ENCODE assay signal across 13 mouse cellular contexts in genomic region chr19:7305380-7306310, GRCm38 (mm10). TPM values are rescaled to one million over a fixed set of nuclear protein-coding genes. Genes with fewer than 3 reads are reported as not detected.
A peak's percentile ranks its signal among the peaks of the same experiment; 100 is the strongest.
DNase-seq lines count a peak whose midpoint lies in the region; ATAC-seq and TF ChIP-seq lines count a peak whose summit lies in the region.
"Had no signal": no experiment of that assay in that cellular context is flagged by ENCODE, and none has a peak within 500 bp of the region (broad histone marks: within the 10 kb centered on the region; RNA-seq: fewer than 3 reads in every experiment).

No protein-coding gene starts in this region.

- ATAC-seq in kidney, embryonic 14.5 days (ENCODE audit: low FRiP score, low TSS enrichment) = no peak
- ATAC-seq in liver, embryonic 14.5 days (ENCODE audit: insufficient read depth) = peak; percentile 19; the same call in 1 of the 2 replicates
- no peak for ATAC-seq in hindbrain, embryonic 11.5 days (ENCODE audit: low FRiP score)
- ATAC-seq: inflammation-experienced regulatory T-cells, adult 6 months had no signal

- no peak overlapping the region for H3K4me2 ChIP-seq in kidney, embryonic 14.5 days (replicated peaks; ENCODE audit: low read depth, low read length)
- peak overlapping the region; percentile 18; the same call in 1 of the 2 replicates for H3K4me2 ChIP-seq in liver, embryonic 14.5 days (ENCODE audit: low read depth)
- H3K4me2 ChIP-seq in hindbrain, embryonic 11.5 days (replicated peaks; ENCODE audit: low read depth, low read length) = no peak overlapping the region

- H3K4me1 ChIP-seq in brown adipose tissue, adult 24 weeks (ENCODE audit: control insufficient read depth, insufficient read depth, insufficient read length, low read length) = peaks cover 62% of the 10 kb centered on the region
- H3K4me1 ChIP-seq in kidney, embryonic 14.5 days (ENCODE audit: control insufficient read depth, insufficient read depth, low read length) = peaks cover 58% of the 10 kb centered on the region
- H3K4me1 ChIP-seq in liver, embryonic 14.5 days (replicated peaks; ENCODE audit: control insufficient read depth in 2 of 2, insufficient read depth in 2 of 2, low read length in 1 of 2) = peaks cover 55 to 61% of the 10 kb centered on the region in 2 experiments
- peaks cover 6% of the 10 kb centered on the region for H3K4me1 ChIP-seq in hindbrain, embryonic 11.5 days (replicated peaks; ENCODE audit: control insufficient read depth, insufficient read depth, low read length)

- H3K27ac ChIP-seq in layer of hippocampus, adult 2 months = peak overlapping the region; percentile 3; the same call in 1 of the 2 replicates
- H3K27ac ChIP-seq in brown adipose tissue, adult 24 weeks (replicated peaks; ENCODE audit: low read depth, low read length) = peak overlapping the region; percentile 89
- H3K27ac ChIP-seq in kidney, embryonic 14.5 days (ENCODE audit: low read depth, low read length) = 0 out of 2 replicates have a peak overlapping the region, but pooled peaks have one; percentile 77
- no peak overlapping the region; the same call in 1 of the 2 replicates for H3K27ac ChIP-seq in liver, embryonic 14.5 days
- H3K27ac ChIP-seq in hindbrain, embryonic 11.5 days (ENCODE audit: low read depth, low read length) = no peak overlapping the region

- no peak for TF ChIP-seq CTCF in layer of hippocampus, adult 2 months (conservative IDR thresholded peaks at IDR 0.05)
- no peak for TF ChIP-seq CTCF in liver, embryonic 14.5 days (IDR thresholded peaks at IDR 0.05; ENCODE audit: low read depth)

- no peaks in the 10 kb centered on the region for H3K27me3 ChIP-seq in kidney, embryonic 14.5 days (ENCODE audit: control insufficient read depth, insufficient read depth, low read length)
- H3K27me3 ChIP-seq in liver, embryonic 14.5 days (ENCODE audit: control insufficient read depth, insufficient read depth, low read length) = no peaks in the 10 kb centered on the region
- H3K27me3 ChIP-seq in hindbrain, embryonic 11.5 days (ENCODE audit: control insufficient read depth, insufficient read depth, low read length) = no peaks in the 10 kb centered on the region

- WGBS in kidney, embryonic 14.5 days = 76% methylated on average over 10 of the region's 11 CpGs
- 42% methylated on average over 10 of the region's 11 CpGs for WGBS in liver, embryonic 14.5 days (ENCODE audit: insufficient replicate concordance)
- 87% methylated on average over 10 of the region's 11 CpGs for WGBS in hindbrain, embryonic 11.5 days

- no peaks in the 10 kb centered on the region for H3K9me3 ChIP-seq in kidney, embryonic 14.5 days (ENCODE audit: control insufficient read depth, low read length)
- H3K9me3 ChIP-seq in liver, embryonic 14.5 days (ENCODE audit: control insufficient read depth, low read length) = no peaks in the 10 kb centered on the region
- no peaks in the 10 kb centered on the region for H3K9me3 ChIP-seq in hindbrain, embryonic 11.5 days (ENCODE audit: control insufficient read depth, low read length)

- H3K4me3 ChIP-seq in layer of hippocampus, adult 2 months = no peak overlapping the region
- no peak overlapping the region for H3K4me3 ChIP-seq in brown adipose tissue, adult 24 weeks (ENCODE audit: insufficient read depth, low read depth, low read length)
- H3K4me3 ChIP-seq in kidney, embryonic 14.5 days (ENCODE audit: low read length) = no peak overlapping the region
- no peak overlapping the region for H3K4me3 ChIP-seq in liver, embryonic 14.5 days (ENCODE audit: insufficient read depth in 1 of 2, low read depth in 2 of 2, low read length in 2 of 2)
- H3K4me3 ChIP-seq in hindbrain, embryonic 11.5 days (ENCODE audit: low read depth, low read length) = no peak overlapping the region
- H3K4me3 ChIP-seq: myocyte had no signal

- TF ChIP-seq EP300 in liver, embryonic 14.5 days (IDR thresholded peaks at IDR 0.05; ENCODE audit: low read depth) = peak; percentile 30; the same call in 1 of the 2 replicates

- H3K36me3 ChIP-seq in kidney, embryonic 14.5 days (ENCODE audit: control insufficient read depth, insufficient read depth, low read length) = no peaks in the 10 kb centered on the region
- no peaks in the 10 kb centered on the region for H3K36me3 ChIP-seq in liver, embryonic 14.5 days (replicated peaks; ENCODE audit: control insufficient read depth, insufficient read depth, low read depth)
- H3K36me3 ChIP-seq in hindbrain, embryonic 11.5 days (ENCODE audit: control insufficient read depth, insufficient read depth, low read length) = no peaks in the 10 kb centered on the region

- no peak for DNase-seq in layer of hippocampus, adult 2 months (ENCODE audit: low spot score in 2 of 2)
- DNase-seq in layer of hippocampus, postnatal 14 days (ENCODE audit: low spot score in 2 of 2) = no peak
- DNase-seq in liver, embryonic 14.5 days (ENCODE audit: low read depth in 3 of 3, low spot score in 3 of 3) = no peak
- no peak for DNase-seq in hindbrain, embryonic 11.5 days (ENCODE audit: low spot score)
- DNase-seq in adrenal gland, postnatal 25 days = no peak
- DNase-seq: adrenal gland, postnatal 36 days; cerebellum, adult 8-10 months; lung, postnatal 4 days; spleen, adult 18-20 months had no signal

- no peak overlapping the region for H3K9ac ChIP-seq in kidney, embryonic 14.5 days (ENCODE audit: low read depth, low read length)
- H3K9ac ChIP-seq in liver, embryonic 14.5 days (replicated peaks) = no peak overlapping the region; the same call in 1 of the 2 replicates
- H3K9ac ChIP-seq in hindbrain, embryonic 11.5 days (ENCODE audit: low read depth, low read length) = no peak overlapping the region

RNA-seq across cellular contexts. Expression of gene Mark2, which starts 36.0 kb away (rescaled TPM):
- 100 to 1,000 TPM; 119 to 127 TPM for total RNA-seq in layer of hippocampus, adult 2 months (2021)
- 100 to 1,000 TPM in 1 of 2 experiments, 10 to 100 TPM in 1; 95.9 to 110 TPM for total RNA-seq in layer of hippocampus, postnatal 14 days (2021)
- polyA plus RNA-seq in brown adipose tissue, adult 24 weeks (2012; ENCODE audit: insufficient read depth, insufficient read length, missing spikeins) = 24.1 and 35.4 TPM in 2 replicates
- polyA plus RNA-seq in kidney, embryonic 14.5 days (2014; fragmentation: Nextera tagmentation; extraction: Ambion mirVana) = 51.9 and 54.9 TPM in 2 replicates
- 14.2 and 17.4 TPM in 2 replicates for polyA plus RNA-seq in liver, embryonic 14.5 days (2012; rRNA removed)
- polyA plus RNA-seq in liver, embryonic 14.5 days (2014; fragmentation: Nextera tagmentation; extraction: Ambion mirVana) = 14.3 and 18.9 TPM in 2 replicates
- polyA plus RNA-seq in hindbrain, embryonic 11.5 days (2014; fragmentation: Nextera tagmentation; extraction: Ambion mirVana) = 47.4 and 50.7 TPM in 2 replicates
- total RNA-seq in adrenal gland, postnatal 25 days (2021) = 85.5 and 96.0 TPM in 2 replicates

RNA-seq across cellular contexts. Expression of gene Rcor2, which starts 38.5 kb away (rescaled TPM):
- 10 to 100 TPM; 17.0 to 18.2 TPM for total RNA-seq in layer of hippocampus, adult 2 months (2021)
- total RNA-seq in layer of hippocampus, postnatal 14 days (2021) = 10 to 100 TPM; 20.2 to 23.2 TPM
- polyA plus RNA-seq in brown adipose tissue, adult 24 weeks (2012; ENCODE audit: insufficient read depth, insufficient read length, missing spikeins) = 1.0 and 7.8 TPM in 2 replicates
- polyA plus RNA-seq in kidney, embryonic 14.5 days (2014; fragmentation: Nextera tagmentation; extraction: Ambion mirVana) = 9.8 and 16.0 TPM in 2 replicates
- 1.7 and 2.0 TPM in 2 replicates for polyA plus RNA-seq in liver, embryonic 14.5 days (2012; rRNA removed)
- 0.36 and 0.58 TPM in 2 replicates for polyA plus RNA-seq in liver, embryonic 14.5 days (2014; fragmentation: Nextera tagmentation; extraction: Ambion mirVana)
- polyA plus RNA-seq in hindbrain, embryonic 11.5 days (2014; fragmentation: Nextera tagmentation; extraction: Ambion mirVana) = 28.1 and 31.4 TPM in 2 replicates
- total RNA-seq in adrenal gland, postnatal 25 days (2021) = 5.6 and 6.0 TPM in 2 replicates
- polyA plus RNA-seq: inflammation-experienced regulatory T-cells, adult 6 months had no signal

Comparison
In these comparisons a context has a peak if more than half of its experiments do, and no peak if none do; other contexts are left out.
1. H3K27ac ChIP-seq: peak in layer of hippocampus, adult 2 months (single experiment), brown adipose tissue, adult 24 weeks (single experiment) and kidney, embryonic 14.5 days (single experiment); none in liver, embryonic 14.5 days (single experiment) and hindbrain, embryonic 11.5 days (single experiment).